Mouse (Mus musculus) ZHBTc4 (cell line): ENCODE data around the gene Klhl2.

ENCODE experiments used
- DNase-seq: peaks from one replicate; pipeline ENCODE4 v3.0.0-alpha.2; 2011; ENCODE audit warnings: low read depth, low spot score

The Klhl2 gene

DNA sequence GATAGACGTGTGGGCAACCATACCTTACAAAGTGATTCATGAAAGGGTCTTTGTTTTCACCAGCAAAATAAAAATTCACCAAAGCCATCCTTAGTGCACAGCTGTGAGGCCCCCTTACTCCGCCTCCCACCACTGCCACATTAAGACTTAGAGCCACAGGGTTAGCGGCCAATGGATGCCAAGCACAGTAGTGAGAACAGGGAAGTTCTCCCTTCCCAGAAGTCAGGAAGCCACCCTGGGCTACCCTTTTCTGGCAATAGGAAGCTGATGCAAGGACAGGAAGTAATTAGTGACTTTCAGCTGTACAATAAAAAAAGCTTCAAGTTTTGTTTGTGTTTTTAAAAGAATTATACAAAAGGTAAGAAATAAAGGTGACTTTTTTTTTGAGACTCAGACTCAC is 18.2 kb downstream of the Klhl2 start:
- DNase-seq: no peak

- no peak for DNase-seq
These were observed 19.9 kb downstream of the Klhl2 start for GRCm38 (mm10) chr8:64829921-64830320.

- DNase-seq: peak; percentile 46
These were observed 20.4 kb downstream of the Klhl2 start for GRCm38 (mm10) chr8:64829391-64829790.

GRCm38 (mm10) chr8:64828466-64828865 is 21.4 kb downstream of the Klhl2 start:
- no peak for DNase-seq

- DNase-seq: no peak
These were observed 22.5 kb downstream of the Klhl2 start for GRCm38 (mm10) chr8:64827356-64827755.

DNA sequence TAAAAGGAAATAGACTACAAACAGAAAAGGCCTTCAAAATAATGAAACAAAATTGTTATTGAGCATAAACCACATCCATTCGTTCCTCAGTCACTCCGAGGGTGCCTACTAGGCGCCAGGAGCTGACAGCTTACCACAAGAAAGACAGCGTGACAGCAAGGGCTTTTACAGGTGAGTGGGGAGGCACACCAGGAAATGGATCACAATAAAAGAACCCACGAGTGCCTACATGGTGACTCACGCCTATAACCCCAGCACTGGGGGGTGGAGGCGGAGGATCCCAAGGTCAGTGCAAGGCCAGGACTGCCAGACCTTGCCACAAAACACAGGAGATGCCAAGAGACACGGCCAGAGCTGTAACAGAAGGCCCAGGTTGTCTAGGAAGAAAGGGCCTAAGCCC is 23.4 kb downstream of the Klhl2 start:
- DNase-seq: peak; percentile 20

DNA sequence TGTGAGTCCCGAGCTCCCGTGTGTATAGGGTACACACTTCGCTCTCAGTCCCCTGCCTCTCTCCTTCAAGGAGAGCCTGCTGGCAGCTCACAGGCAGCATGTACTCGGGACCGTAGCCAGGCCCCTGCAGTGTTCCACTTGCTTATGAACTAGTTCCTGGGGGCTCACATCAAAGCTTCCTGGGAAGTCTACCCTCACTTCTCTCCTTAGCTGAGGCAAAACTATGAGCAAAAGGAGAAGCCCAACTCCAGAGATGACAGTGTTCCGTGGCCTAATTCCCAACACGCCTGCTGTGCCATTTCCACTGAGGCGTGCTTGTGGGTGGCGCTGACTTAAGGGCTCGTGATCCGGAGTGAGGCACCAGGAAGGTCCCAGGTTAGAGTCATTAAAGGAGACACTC is 25.9 kb downstream of the Klhl2 start:
- no peak for DNase-seq

DNA sequence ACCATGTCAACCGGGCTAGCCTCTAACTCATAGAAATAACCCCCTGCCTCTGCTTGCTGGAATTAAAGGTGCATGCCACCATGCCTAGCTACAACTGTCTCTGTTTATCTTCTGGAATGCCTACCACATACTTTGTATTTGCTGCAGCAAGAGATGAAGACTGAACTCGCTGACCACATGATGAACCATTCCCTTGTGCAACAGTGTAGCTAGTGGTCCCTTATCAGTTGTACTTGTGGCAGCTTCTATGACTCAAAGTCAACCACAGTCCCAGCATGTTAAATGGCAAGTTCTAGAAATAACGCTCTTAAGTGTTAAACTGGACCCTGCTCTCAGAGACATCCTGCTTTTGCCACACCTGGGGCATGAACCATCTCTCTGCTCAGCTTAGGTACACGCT is 28.9 kb downstream of the Klhl2 start:
- DNase-seq: no peak

DNA sequence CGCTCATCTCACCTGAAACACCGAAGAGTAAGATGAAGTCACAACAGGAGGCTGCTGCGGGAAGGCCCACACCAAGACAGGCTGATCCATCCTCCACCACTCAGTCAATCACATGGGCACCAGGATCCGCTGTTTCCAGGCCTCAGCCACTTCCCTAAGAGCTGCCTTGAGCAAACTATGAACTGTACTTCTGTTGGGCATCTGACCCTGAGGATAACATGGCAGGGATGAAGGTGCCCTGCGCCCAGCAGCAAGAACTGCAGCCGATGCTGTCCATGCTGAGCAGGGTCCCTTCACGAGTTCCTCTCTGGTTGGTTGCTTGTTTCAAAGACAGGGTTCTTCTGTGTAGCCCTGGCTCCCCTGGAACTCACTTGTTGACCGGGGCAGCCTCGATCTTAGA is 38.0 kb downstream of the Klhl2 start:
- no peak for DNase-seq

GRCm38 (mm10) chr8:64811083-64811482 is 38.7 kb downstream of the Klhl2 start:
- DNase-seq: no peak

GRCm38 (mm10) chr8:64806558-64806957 is 43.3 kb downstream of the Klhl2 start:
- no peak for DNase-seq

DNA sequence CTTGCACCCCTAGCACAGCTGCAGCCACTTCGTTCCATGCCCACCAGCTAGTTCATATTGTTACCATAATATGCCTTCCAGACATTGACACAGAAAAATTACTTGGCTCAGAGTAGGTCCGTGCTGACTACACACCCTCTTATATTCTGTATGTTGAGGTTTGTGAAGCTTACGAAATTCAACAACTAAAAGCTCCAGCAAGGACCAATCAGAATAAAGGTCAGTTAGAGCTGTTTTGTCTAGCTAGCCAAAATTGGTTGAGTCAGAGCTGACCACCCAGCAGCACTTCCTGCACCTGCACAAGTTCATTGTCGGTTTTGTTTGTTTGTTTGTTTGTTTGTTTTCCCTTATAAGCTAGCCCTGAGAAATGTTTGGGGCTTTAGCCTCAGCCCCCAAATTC is 44.8 kb downstream of the Klhl2 start:
- no peak for DNase-seq

- DNase-seq: peak; percentile 67
These were observed 50.5 kb downstream of the Klhl2 start for GRCm38 (mm10) chr8:64799306-64799705.

- no peak for DNase-seq
These were observed 51.3 kb downstream of the Klhl2 start for GRCm38 (mm10) chr8:64798503-64798902.

- no peak for DNase-seq
These were observed 52.1 kb downstream of the Klhl2 start for GRCm38 (mm10) chr8:64797751-64798150.

DNA sequence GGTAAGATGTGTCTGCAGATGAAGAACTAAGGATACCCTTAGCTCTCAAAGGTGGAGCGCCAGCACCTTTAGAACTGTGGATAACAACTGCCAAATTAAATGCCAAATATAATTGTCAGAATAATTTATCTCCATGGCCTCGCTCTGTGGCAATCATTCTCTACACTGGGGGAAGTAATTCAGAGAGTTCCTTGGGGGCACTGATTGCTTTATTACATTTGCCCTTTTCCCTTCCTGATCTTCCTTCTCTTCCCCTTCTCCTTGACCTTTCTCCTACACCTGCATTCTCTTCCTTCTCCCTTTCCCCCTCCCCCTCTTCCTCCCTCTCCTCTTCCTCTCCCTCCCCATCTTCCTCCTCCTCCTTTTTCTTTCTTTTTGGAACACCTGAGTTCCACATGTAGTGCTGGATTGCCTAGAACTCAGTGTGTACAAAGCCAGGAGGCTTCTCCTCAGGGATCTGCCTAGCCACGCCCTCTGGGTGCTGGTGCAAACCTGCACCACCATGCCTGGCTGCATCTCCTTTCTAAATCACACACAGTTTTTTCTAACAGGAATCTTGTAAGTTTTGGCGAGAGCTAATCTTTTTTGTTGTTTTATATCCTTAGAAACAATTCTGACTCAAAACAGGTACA is 58.5 kb downstream of the Klhl2 start:
- DNase-seq: peak; percentile 26

DNA sequence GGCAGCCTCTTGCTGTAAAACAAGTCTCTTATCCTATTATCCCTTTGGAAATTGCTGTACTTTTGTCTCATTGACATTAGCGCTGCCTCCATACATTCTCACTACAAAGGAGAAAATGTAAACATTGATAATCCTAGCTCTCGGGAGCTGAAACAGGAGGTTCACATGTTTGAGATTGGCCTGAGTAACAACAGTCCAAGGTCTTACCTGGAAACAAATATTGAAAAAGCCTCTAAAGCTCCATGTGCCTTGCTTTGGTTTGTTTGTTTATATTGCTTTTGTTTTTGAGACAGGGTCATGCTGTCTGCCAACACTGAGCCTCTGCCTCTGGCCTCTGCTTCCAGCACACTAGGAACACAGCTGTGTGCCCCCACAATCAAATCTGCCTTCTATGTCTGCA is 59.4 kb downstream of the Klhl2 start:
- no peak for DNase-seq

- DNase-seq: no peak
These were observed 61.1 kb downstream of the Klhl2 start for GRCm38 (mm10) chr8:64788715-64789114.

DNA sequence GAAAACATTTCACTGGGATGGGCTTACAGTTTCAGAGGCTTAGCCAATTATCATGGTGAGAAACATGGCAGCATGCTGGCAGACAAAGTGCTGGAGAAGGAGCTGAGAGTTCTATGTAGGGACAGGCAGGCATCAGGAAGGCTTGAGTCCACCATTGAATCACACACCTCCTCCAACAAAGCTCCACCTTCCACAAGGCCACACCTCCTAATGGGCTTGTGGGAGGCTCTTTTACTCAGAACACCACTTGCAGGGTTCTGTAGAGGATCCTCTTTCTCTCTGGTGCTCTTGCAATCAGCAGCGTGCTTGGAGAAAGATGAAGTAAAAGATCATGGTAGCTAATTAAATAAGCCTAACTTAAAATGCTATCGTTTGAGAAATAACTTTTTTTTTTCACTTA is 63.0 kb downstream of the Klhl2 start:
- DNase-seq: peak; percentile 53

DNA sequence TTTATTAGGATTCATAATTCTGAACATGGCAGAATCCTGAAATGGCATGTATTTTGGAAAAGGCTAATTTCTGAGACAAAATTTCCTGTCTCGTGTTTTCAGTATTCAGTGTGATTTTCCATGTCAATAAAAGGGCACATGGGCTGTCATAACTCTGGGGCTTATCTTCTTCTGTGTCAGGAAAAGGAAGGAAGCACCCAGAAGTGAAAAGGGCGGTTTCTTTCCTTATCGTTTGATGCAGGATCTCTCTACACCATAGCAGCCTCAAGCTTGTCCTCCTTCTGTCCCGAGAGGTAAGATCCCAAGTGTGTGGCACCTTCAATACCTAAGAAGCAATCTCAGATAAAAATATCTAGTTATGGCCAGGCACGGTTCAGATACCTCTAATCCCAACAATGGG is 65.6 kb downstream of the Klhl2 start:
- no peak for DNase-seq

DNA sequence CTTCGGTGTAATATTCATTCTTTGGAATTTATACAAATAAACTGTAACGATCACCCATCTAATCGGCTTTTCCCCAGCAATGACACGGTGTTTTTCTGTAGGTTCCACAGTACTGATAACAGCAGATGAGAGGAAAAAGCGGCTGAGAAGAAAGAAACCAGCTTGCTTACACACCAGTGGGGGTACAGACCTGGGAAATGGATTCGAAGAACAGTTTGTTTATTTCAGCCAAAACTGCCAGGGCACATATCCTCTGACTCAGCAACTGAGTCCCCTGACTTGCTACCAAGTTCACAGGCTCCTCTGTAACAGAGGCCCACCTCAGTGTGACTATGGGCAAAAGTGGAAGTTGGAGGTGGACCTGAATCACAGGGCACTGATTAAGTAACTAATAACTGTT is 67.9 kb downstream of the Klhl2 start:
- no peak for DNase-seq

DNA sequence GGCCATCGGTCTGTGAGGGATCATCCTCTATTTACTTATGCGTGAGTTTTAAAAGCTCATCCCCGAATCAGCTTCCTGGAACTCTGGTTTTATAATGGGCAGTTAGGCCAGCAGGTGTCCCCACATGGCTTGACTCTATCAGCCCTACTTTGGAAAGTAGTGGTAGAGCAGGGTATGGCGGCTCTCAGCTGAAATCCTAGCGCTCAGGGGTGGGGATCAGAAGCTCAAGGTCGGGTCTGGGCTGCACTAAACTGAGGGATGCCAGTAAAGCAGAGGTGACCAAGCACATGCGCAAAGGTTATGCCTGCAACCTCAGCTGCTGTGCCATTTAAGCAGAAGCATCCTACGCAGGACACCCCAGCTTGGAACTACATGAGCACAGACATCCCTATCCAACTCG is 71.9 kb downstream of the Klhl2 start:
- DNase-seq: peak; percentile 83

- no peak for DNase-seq
These were observed 75.7 kb downstream of the Klhl2 start for GRCm38 (mm10) chr8:64774136-64774535.

GRCm38 (mm10) chr8:64770814-64771213 is 79.0 kb downstream of the Klhl2 start:
- DNase-seq: no peak
